Comparison of ENCODE assay signal across 9 mouse cellular contexts in the genomic region with DNA sequence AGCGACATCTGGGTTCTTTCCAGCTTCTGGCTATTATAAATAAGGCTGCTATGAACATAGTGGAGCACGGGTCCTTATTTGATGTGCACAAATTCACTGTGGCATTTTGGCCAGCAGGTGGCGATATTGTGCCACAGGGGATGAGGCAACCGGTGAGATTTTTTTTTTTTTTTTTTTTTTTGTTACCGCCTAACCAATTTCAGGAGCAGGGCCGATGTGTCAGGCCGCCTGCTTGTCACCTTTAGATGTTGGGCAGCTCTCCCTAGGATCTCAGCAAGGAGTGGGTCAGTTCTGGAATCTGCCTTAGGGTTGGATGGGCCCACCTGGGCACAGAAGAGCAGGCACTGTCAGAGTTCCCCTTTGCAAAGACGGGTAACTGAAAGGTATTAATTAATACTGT.
DNase-seq lines count a peak whose midpoint lies in the region; ATAC-seq and TF ChIP-seq lines count a peak whose summit lies in the region.
"Had no signal": no experiment of that assay in that cellular context is flagged by ENCODE, and none has a peak within 500 bp of the region (broad histone marks: within the 10 kb centered on the region; RNA-seq: fewer than 3 reads in every experiment).

No protein-coding gene starts in this region.

- no peaks in the 10 kb centered on the region for H3K27me3 ChIP-seq in E14TG2a.4 (ENCODE audit: insufficient read depth, low read length)
- no peaks in the 10 kb centered on the region for H3K27me3 ChIP-seq in forebrain, embryonic 14.5 days (replicated peaks; ENCODE audit: control insufficient read depth, insufficient read depth, low read length)
- no peaks in the 10 kb centered on the region for H3K27me3 ChIP-seq in small intestine, adult 2 months (ENCODE audit: control insufficient read depth, insufficient read depth, low read length)
- H3K27me3 ChIP-seq: heart, embryonic 13.5 days had no signal

- ATAC-seq in forebrain, embryonic 14.5 days = no peak; the same call in 1 of the 2 replicates
- no peak for ATAC-seq in inflammation-experienced regulatory T-cells, adult 6 months

- H3K27ac ChIP-seq in forebrain, embryonic 14.5 days (ENCODE audit: low read depth, low read length) = no peak overlapping the region
- no peak overlapping the region for H3K27ac ChIP-seq in small intestine, adult 2 months (ENCODE audit: insufficient read depth, low read depth, low read length)
- H3K27ac ChIP-seq: heart, embryonic 13.5 days had no signal

- no peak overlapping the region for H3K4me3 ChIP-seq in E14TG2a.4 (replicated peaks; ENCODE audit: low read length)
- no peak overlapping the region for H3K4me3 ChIP-seq in forebrain, embryonic 14.5 days (ENCODE audit: low read depth, low read length)
- no peak overlapping the region for H3K4me3 ChIP-seq in small intestine, adult 2 months (ENCODE audit: low read depth, low read length)
- H3K4me3 ChIP-seq: heart, embryonic 13.5 days had no signal

- no peak overlapping the region for H3K9ac ChIP-seq in forebrain, embryonic 14.5 days (ENCODE audit: low read length)
- H3K9ac ChIP-seq: heart, embryonic 13.5 days had no signal

- H3K9me3 ChIP-seq in E14TG2a.4 (ENCODE audit: low read length) = no peaks in the 10 kb centered on the region
- H3K9me3 ChIP-seq in forebrain, embryonic 14.5 days (replicated peaks; ENCODE audit: control insufficient read depth, low read length) = no peaks in the 10 kb centered on the region

- H3K4me2 ChIP-seq in forebrain, embryonic 14.5 days (ENCODE audit: low read length) = no peak overlapping the region
- H3K4me2 ChIP-seq: heart, embryonic 13.5 days had no signal

- no peak for TF ChIP-seq POLR2A in small intestine, adult 2 months (IDR thresholded peaks at IDR 0.05; ENCODE audit: low read depth, low read length)

- TF ChIP-seq CTCF in E14TG2a.4 (conservative IDR thresholded peaks at IDR 0.05; ENCODE audit: low read length) = peak; percentile 71
- TF ChIP-seq CTCF in small intestine, adult 2 months (IDR thresholded peaks at IDR 0.05; ENCODE audit: extremely low read depth, insufficient read length, insufficient replicate concordance, low read depth, low read length) = peak; percentile 82; the same call in 1 of the 2 replicates

- peak; percentile 74 for DNase-seq in 416B (ENCODE audit: low read depth)
- DNase-seq in c-Kit-positive CD71-positive TER-119-negative erythroid progenitor cells, embryonic 14.5 days (ENCODE audit: low read depth) = peak; percentile 64
- peak; percentile 89 for DNase-seq in forebrain, embryonic 14.5 days (ENCODE audit: low spot score)
- peak; percentile 73 for DNase-seq in kidney, postnatal 14 days
- peak; percentile 54 for DNase-seq in lung, postnatal 25 days (ENCODE audit: low spot score)

- WGBS in forebrain, embryonic 14.5 days = 13% methylated on average over 8 of the region's 8 CpGs
- WGBS in small intestine, adult 2 months = 13% methylated on average over 8 of the region's 8 CpGs

- H3K36me3 ChIP-seq in E14TG2a.4 (ENCODE audit: insufficient read depth, low read length) = no peaks in the 10 kb centered on the region
- no peaks in the 10 kb centered on the region for H3K36me3 ChIP-seq in forebrain, embryonic 14.5 days (ENCODE audit: control insufficient read depth, insufficient read depth, low read length)
- H3K36me3 ChIP-seq in small intestine, adult 2 months (ENCODE audit: control insufficient read depth, insufficient read depth, low read length) = no peaks in the 10 kb centered on the region
- H3K36me3 ChIP-seq: heart, embryonic 13.5 days had no signal

- H3K4me1 ChIP-seq in E14TG2a.4 (replicated peaks; ENCODE audit: low read depth, low read length) = peaks cover 7% of the 10 kb centered on the region
- H3K4me1 ChIP-seq in forebrain, embryonic 14.5 days (ENCODE audit: control insufficient read depth, insufficient read depth, low read length) = no peaks in the 10 kb centered on the region
- no peaks in the 10 kb centered on the region for H3K4me1 ChIP-seq in small intestine, adult 2 months (ENCODE audit: control insufficient read depth, insufficient read depth, insufficient read length, low read length)
- H3K4me1 ChIP-seq: heart, embryonic 13.5 days had no signal
